Mouse (Mus musculus): ENCODE measurements at regions not wholly inside any gene's neighbourhood (a gene's known extent, or its start where the extent isn't known, plus 50 kb on each side); places are given as distances from the start of the nearest gene placed in this dataset.

DNA sequence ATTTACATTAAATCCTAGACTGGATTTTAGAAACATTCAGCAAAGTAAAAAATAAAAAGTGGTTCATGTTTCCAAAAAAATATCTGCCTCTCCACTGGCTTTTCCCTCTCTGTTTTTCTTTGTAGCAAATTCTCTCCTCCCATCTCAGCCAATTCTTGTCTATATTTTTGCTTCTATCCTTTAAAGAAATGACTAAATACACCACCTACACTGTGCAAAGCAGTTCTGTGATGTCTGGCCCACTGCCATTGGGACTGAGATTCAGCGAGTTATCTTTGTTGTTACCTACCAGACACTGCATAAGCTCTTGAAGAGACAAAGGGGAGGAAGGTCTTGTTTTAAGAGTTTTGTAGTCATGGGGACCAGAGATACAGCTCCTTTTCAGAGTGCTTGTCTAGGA lies 835.8 kb upstream of the Klhl29 start:
- no peak for DNase-seq

DNA sequence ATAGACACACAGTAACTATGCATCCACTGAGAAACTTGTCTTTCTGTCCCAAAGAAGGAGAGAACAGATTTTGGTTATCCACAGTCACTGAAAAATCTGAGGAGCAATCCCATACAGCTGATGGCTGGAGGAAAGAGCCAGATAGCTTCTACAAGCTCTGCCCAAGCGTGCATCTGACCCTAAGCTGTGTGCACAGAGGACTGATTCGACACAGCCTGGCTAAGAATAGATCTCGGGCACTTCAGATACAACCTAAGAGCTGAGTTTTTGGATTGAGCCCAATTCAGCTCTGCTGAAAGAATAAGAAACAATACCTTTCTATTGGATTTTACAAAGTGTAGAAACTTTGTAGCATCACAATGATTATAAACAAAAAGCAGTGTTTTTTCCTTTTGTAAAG lies 813.8 kb upstream of the Klhl29 start:
- no peak for DNase-seq

DNA sequence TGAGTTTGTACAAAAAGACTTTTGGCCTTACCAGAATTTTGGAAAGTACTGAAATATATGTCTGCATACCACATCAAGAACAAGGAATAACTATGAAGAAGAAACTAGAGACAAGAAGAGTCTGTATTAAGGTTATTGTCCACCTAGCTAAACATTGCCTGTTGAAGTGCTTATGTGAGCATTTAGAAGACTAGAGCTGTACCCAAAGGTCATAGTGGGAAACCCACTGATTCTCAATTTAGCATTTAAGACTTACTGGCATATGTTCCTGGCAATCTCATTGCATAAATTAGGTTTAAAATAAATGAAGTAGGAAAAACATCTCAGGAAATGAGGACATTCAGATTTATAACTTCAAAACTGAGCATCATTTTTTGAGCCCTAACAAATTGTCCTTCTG lies 793.3 kb upstream of the Klhl29 start:
- DNase-seq: no peak

DNA sequence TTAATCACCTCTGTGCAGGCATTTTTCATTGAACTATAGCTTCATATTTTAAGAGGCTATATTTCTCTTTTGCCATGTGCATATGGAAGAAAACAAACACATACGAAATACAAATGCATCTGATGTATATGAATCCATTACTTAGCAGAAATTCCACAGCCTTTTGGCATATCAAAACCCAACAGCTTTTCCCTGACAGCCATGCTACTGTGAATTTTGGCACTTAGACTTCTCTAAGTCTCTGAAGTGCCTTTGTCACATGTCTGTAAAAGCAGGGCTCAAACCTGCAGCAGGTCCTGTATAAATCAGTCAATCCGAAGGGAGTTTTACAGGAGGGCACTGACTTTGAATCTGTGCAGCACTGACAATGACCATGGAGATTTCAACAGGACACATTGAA lies 778.8 kb upstream of the Klhl29 start:
- no peak for DNase-seq

DNA sequence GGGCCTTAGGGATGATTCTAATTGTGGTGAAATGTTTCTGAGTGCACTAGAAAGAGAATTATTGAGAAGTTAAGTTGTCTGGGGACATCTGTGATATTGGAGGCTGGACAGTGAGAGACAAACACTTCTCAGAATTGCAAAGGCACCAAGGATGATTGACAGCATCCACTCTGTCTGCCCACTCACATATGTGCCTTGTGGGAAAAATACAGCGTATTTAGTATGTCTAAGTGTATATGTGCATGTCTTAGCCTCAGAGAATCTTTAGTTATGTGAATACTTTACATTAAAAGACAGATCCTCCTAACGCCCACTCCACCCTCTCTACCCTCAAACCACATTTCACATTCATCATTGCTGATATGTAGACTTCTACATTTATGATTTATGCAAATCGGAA lies 776.0 kb upstream of the Klhl29 start:
- DNase-seq: no peak

DNA sequence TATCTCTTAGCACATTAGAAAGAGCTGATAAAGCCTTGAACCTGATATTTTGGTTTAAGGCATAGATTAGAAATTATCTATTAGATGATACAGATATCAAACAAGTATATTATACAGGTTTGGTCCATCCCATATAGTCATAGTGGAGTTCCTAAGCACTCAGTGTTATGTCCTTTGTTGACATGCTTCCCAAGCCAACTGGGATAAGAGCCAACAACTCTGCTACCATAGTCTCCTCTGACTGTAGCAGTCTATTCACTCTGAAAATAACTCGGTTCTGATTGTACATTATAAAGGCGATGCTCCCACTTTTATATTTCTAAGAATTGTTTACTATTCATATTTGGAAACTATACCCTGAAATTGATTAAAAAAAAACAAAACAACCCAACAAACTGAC lies 757.0 kb upstream of the Klhl29 start:
- no peak for DNase-seq

DNA sequence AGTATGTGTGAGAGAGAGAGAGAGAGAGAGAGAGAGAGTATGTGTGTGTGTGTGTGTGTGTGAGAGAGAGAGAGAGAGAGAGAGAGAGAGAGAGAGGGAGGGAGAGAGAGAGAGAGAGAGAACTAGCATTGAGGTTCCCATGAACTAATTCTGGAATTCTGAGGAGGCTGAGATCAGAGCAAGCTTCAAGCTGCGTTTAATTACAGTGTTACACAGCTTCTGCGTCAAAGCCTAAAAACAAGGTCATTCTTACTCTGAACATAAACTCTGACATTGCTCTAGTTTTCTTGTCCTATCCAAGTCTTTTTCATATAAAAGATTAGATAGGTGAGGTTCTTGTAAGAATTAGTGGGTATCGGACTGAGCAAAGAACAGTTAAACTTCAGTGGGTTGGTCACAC lies 744.1 kb upstream of the Klhl29 start:
- DNase-seq: no peak

GRCm38 (mm10) chr12:6115254-6115653 lies 739.8 kb upstream of the Klhl29 start:
- DNase-seq: no peak

DNA sequence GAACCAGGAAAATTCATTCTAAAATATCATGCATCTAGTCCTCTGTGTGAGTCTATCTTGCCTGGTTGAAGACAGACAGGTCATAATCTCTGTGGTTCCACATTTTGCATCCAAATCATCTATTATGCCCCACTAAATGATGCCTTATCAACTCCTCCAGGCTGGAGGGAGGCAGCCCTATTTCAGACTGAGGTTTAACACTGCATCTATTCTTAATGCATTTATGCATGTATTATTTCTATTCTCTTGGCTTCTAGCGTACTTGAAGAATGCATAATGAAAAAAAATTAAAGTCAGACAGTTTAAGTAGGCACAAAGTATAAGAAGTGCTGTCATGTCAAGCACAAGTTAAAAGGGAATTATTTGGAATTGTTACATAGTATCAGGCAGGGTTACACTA lies 721.8 kb upstream of the Klhl29 start:
- no peak for DNase-seq

DNA sequence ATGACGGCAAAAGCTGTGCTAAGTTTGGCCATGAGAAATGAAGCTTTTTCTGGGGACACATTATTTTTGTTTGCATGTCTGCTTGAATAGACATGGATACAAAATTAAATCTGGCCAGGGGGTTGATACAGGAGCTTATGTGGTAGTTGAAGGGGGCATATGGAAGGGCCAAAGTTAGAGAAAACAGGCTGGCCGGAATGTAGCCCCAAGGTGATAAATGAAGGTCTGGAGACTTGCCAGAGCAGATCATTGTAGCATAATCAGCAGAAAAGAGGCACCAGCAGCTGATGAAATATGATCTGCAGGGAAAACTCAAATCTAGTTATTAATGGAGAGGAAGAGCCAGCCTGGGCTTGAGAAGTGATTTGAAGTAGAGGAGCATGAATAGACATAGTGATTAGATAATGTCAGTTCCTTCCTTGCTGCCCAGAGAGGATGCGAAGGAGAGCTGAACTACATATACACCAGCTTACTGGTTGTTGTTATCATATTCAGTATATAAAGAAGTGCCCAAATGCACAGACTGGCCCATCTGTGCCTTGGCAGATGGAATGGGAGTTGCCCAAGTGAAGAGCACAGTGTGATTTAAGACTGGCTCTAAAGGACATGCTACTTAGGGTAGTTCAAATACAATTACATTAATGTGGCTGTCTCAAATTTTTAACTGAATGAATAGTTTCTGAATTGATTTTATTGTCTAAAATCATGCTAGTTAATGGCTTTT lies 712.3 kb upstream of the Klhl29 start:
- no peak for DNase-seq

DNA sequence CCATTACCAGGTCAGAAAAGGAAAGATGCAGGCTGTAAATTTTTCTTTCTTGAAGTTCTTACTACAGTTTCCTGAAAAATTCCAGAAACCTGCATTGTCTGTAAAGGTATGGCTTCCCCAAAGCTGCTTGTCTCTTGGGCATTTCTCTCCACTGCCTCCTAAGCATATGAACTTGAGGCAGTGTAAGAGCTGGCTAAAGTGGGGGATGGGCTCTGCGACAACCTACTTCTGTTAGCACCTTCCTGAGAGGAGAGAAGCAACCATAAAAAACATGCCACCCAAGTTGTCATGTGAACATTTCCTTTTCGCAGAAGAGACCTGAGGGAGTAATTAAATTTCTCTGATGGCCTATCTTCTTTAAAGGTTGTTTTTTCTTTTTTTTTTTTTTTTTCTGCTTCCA lies 711.6 kb upstream of the Klhl29 start:
- no peak for DNase-seq

DNA sequence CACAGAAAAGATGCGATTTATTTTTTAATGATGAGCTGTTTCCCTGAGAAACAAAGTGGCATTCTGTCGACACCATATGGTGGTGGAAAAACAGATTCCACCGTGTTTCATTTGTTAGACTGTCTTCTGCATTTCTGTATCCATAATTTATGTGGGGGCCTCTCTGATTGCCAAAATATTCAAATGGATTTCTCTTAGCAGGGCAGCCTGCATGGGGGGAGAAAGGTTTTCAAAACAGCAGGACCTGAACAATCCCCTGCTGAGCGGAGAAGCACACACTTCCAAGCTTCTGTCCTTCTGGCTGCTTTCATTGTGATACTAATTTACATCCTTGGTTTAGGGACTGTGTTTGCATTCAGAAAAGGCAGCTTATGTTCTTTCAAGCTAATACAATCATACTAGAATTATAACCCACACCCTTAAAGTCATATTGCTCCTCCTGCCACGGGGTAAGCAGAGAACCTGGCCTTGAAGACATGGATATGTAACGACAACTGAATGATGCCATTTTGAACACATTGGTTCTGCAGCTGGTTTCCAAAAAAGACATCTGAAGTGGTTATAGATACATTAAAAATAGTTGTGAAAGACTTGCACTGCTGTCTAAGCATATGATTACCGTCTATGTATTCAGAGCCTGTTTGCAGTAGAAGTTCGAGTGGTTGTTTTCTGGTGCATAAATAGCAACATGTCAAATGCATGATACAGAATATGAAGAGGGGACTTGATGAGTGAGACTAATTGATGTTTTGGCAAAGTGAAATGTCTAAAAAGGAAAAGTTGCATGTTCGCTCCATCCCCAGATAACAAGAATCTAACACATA lies 671.6 kb upstream of the Klhl29 start:
- no peak for DNase-seq

DNA sequence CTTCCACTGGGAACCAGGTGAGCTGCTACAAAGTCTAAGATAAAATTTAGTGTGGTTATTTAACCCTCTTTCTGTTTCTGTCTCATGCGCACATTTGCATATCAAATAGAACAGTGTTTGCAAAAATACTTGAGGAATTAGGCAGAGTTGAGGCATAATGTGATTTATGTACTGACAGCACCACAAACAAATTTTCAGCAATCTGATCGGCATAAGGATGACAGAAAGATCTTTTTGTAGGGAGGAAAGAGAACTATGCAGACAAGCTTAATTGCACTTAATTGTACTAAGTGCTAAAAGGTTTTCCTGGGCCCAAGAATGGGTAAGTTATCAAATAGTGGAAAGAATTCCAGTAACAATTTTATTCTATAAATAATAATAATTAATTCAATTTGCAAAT lies 670.6 kb upstream of the Klhl29 start:
- no peak for DNase-seq

- peak; percentile 3 for DNase-seq
Observed at GRCm38 (mm10) chr12:6042326-6042725, 666.8 kb upstream of the Klhl29 start.

- no peak for DNase-seq
Observed at GRCm38 (mm10) chr12:6024111-6024510, 648.6 kb upstream of the Klhl29 start.

DNA sequence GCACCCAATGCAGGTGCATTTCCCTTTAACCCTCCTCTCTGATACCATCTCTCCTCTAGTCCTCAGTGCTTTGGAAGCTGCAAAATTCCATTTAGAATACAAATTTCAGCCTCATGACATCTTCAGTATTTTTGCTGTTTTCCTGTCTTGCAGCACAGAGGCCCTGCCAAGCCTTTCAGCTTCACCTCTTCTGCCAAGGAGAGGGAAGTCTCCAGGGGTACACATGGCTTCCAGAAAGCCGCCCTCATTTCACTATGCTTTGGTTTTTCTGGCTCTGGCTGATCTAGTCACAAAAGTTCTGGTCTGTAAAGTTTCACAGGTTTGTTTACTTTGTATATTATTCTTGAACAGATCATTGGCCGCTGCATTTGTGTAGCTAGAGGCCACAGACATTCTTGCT lies 647.0 kb upstream of the Klhl29 start:
- DNase-seq: peak; percentile 4

DNA sequence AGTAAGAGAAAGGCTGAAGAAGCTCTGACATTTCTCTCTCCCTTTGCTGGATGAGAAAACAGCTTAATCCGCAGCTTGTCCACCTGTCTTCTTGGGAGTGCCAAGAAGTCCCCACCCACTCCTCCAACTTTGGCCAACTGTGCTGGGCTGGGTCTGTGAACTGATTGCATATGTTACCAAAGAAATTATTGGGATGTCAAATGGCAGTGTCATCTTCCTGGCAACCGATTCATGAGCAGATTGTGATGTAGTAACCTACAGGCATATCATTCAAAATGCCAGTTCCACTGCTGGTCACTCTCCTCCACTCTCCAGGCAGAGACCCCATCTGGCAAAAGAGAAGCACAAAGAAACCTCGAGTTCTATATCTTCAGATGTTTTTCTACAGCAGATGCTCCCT lies 625.5 kb upstream of the Klhl29 start:
- no peak for DNase-seq

DNA sequence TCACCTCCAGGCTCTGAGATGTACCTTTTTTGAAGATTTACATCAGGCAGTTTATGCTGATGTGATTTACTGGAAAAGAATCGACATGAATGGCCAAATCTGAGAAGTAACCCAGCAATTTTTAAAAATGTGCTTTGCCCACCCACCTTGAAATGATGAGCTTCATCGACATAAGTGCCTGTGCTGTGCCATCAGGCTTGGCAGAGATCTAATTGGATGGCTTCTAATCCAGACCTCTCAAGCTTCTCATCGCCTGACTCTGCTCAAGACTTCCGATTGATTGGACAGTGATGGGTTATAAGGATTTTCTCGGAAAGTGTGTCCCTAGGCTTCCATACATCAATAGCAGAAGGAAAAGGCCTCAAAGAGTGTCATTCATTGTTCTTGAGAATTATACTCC lies 621.9 kb upstream of the Klhl29 start:
- no peak for DNase-seq

- no peak for DNase-seq
Observed at GRCm38 (mm10) chr12:5996672-5997071, 621.2 kb upstream of the Klhl29 start.

DNA sequence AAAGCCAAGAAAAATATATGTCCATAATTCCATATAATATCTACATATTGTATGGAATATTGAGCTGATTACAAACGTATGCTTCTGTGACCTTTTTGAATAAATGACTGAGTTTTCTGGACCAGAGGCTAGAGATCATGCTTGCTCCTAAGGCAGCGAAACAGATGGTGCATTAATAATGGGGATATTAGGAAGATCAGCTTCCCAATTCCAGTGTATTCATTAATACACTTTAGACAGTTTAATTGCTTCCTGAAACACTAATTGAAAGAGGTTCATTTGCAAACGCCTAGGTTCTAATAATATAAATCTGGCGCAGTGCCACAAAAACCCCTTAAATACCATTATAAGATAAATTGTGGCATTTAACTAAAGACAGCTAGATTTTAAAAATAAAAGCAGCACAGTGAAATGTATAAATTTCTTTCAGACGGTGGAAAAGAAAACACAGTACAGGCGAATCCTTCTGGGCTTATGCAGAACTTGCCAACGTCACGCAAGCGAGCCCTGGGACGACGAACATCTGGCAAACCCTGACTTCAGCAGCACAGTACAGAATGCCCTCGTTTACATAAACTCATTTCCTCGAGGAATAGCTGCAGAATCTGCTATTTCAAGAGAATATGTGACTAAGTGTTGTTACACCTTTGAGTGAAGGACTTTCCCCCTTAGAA lies 608.6 kb upstream of the Klhl29 start:
- DNase-seq: no peak

GRCm38 (mm10) chr12:5982096-5982495 lies 606.6 kb upstream of the Klhl29 start:
- no peak for DNase-seq

GRCm38 (mm10) chr12:5975926-5976325 lies 600.4 kb upstream of the Klhl29 start:
- DNase-seq: no peak

GRCm38 (mm10) chr12:5969556-5969955 lies 594.1 kb upstream of the Klhl29 start:
- DNase-seq: no peak
